Comparison of ENCODE assay signal across 8 mouse cellular contexts in the genomic region with DNA sequence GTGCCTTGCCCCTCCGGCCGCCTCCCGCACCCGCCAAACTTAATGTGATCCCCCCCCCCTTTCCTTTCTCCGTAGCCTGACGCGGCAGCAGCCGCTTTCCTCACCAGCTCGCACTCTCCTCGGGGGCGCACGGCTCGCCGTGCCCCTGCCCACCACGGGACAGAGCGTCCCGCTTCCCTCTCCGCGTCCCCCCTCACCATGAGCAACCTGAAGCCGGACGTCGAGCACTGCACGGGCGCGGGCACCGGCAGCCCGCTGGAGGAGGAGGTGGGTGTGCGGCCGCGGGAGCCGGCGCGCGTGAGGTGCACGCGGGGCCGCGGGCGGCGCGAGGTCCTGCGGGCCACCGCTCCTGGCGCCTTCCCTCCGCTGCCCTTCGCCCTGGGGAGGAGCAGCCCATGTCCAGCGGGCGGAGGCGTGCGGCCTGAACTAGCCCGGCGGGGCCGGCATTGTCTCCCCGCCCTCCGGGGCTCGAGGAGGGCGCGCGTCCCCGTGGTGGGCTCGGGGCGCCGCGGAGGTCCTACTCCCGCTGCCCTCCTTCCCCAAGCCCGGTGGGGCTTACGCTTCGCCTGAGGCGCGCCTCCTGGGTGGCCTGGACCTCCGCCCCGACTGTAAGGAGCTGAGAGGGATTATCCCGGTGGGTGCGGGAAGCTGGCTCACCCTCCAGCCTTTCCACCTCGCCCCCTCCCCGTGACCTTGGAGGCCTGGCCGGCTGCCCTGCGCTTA. TPM values are rescaled to one million over a fixed set of nuclear protein-coding genes. Genes with fewer than 3 reads are reported as not detected.
DNase-seq lines count a peak whose midpoint lies in the region; ATAC-seq and TF ChIP-seq lines count a peak whose summit lies in the region.

No protein-coding gene starts in this region.

- H3K27me3 ChIP-seq in lung, embryonic 14.5 days (ENCODE audit: insufficient read depth, low read length) = peaks cover 20% of the 10 kb centered on the region

- no peaks in the 10 kb centered on the region for H3K9me3 ChIP-seq in lung, embryonic 14.5 days (ENCODE audit: low read depth, low read length)

- peak; percentile 40 for DNase-seq in ovary, adult 18-20 months (ENCODE audit: low spot score)
- DNase-seq in ovary, postnatal 14 days (ENCODE audit: low spot score) = no peak
- DNase-seq in adrenal gland, postnatal 36 days = peak; percentile 66 to 73
- DNase-seq in kidney, adult 11 months = peak; percentile 69
- peak; percentile 53 for DNase-seq in lung, embryonic 14.5 days
- DNase-seq in retina, postnatal 1 day = peak; percentile 79
- no peak for DNase-seq in layer of hippocampus, adult 9-10 months (ENCODE audit: low spot score)

- TF ChIP-seq CTCF in lung, embryonic 14.5 days (IDR thresholded peaks at IDR 0.05; ENCODE audit: low read depth) = no peak

- H3K4me1 ChIP-seq in lung, embryonic 14.5 days (ENCODE audit: insufficient read depth) = no peaks in the 10 kb centered on the region

- H3K4me3 ChIP-seq in lung, embryonic 14.5 days (ENCODE audit: low read depth, low read length) = peak overlapping the region; percentile 77

- peak overlapping the region; percentile 60 for H3K27ac ChIP-seq in lung, embryonic 14.5 days (ENCODE audit: low read depth)

- H3K4me2 ChIP-seq in lung, embryonic 14.5 days = peak overlapping the region; percentile 96

- H3K36me3 ChIP-seq in lung, embryonic 14.5 days (ENCODE audit: insufficient read depth) = no peaks in the 10 kb centered on the region

- peak; percentile 16; the same call in 1 of the 2 replicates for ATAC-seq in granulocyte monocyte progenitor cell, adult 5-6 weeks (replicated peaks; ENCODE audit: poor library complexity, severe bottlenecking)
- peak; percentile 77 for ATAC-seq in lung, embryonic 14.5 days (ENCODE audit: insufficient read depth)

- peak overlapping the region; percentile 74 for H3K9ac ChIP-seq in lung, embryonic 14.5 days

- under 1% methylated on average over 72 of the region's 78 CpGs for WGBS in lung, embryonic 14.5 days

RNA-seq across cellular contexts. Expression of a gene that starts 1.3 kb away (rescaled TPM):
- total RNA-seq in adrenal gland, postnatal 36 days (2021) = 10 to 100 TPM; 51.1 to 67.3 TPM
- 7.5 TPM in 1 of 2 replicates, not detected in the other for total RNA-seq in granulocyte monocyte progenitor cell, adult 5-6 weeks (2014; fragmentation: Nextera tagmentation)
- total RNA-seq in granulocyte monocyte progenitor cell, adult 5-6 weeks (2017) = 0.67 TPM in 1 of 2 replicates, not detected in the other
- 20.3 and 25.3 TPM in 2 replicates for polyA plus RNA-seq in lung, embryonic 14.5 days (2014; fragmentation: Nextera tagmentation; extraction: Ambion mirVana)

RNA-seq across cellular contexts. Expression of a gene that starts 37.0 kb away (rescaled TPM):
- total RNA-seq in adrenal gland, postnatal 36 days (2021) = 100 to 1,000 TPM; 128 to 130 TPM
- 33.6 and 40.3 TPM in 2 replicates for total RNA-seq in granulocyte monocyte progenitor cell, adult 5-6 weeks (2014; fragmentation: Nextera tagmentation)
- total RNA-seq in granulocyte monocyte progenitor cell, adult 5-6 weeks (2017) = 35.3 and 44.5 TPM in 2 replicates
- polyA plus RNA-seq in lung, embryonic 14.5 days (2014; fragmentation: Nextera tagmentation; extraction: Ambion mirVana) = 263 and 267 TPM in 2 replicates

RNA-seq across cellular contexts. Expression of a gene that starts 43.8 kb away (rescaled TPM):
- under 1 TPM; 0.46 to 0.92 TPM for total RNA-seq in adrenal gland, postnatal 36 days (2021)
- 5.3 and 5.4 TPM in 2 replicates for total RNA-seq in granulocyte monocyte progenitor cell, adult 5-6 weeks (2014; fragmentation: Nextera tagmentation)
- 8.7 and 13.2 TPM in 2 replicates for total RNA-seq in granulocyte monocyte progenitor cell, adult 5-6 weeks (2017)
- polyA plus RNA-seq in lung, embryonic 14.5 days (2014; fragmentation: Nextera tagmentation; extraction: Ambion mirVana) = 16.1 and 18.4 TPM in 2 replicates

RNA-seq across cellular contexts. Expression of a gene that starts 51.0 kb away (rescaled TPM):
- 10 to 100 TPM; 56.6 to 71.5 TPM for total RNA-seq in adrenal gland, postnatal 36 days (2021)
- 15.4 and 20.2 TPM in 2 replicates for total RNA-seq in granulocyte monocyte progenitor cell, adult 5-6 weeks (2014; fragmentation: Nextera tagmentation)
- total RNA-seq in granulocyte monocyte progenitor cell, adult 5-6 weeks (2017) = 7.1 and 12.6 TPM in 2 replicates
- 20.9 and 21.8 TPM in 2 replicates for polyA plus RNA-seq in lung, embryonic 14.5 days (2014; fragmentation: Nextera tagmentation; extraction: Ambion mirVana)

Comparison
In these comparisons a context has a peak if more than half of its experiments do, and no peak if none do; other contexts are left out.
1. DNase-seq: peak in ovary, adult 18-20 months (single experiment), adrenal gland, postnatal 36 days (2 of 2), kidney, adult 11 months (single experiment), lung, embryonic 14.5 days (single experiment) and retina, postnatal 1 day (single experiment); none in ovary, postnatal 14 days (single experiment) and layer of hippocampus, adult 9-10 months (single experiment).
2. RNA of a gene that starts 1.3 kb away (total RNA-seq): 51.1 to 67.3 TPM in adrenal gland, postnatal 36 days; 0.67 to 7.5 TPM in granulocyte monocyte progenitor cell, adult 5-6 weeks; every median in the first group is over 4 times any median in the second.